Mouse (Mus musculus) gastrocnemius, adult 8-10 months (tissue): ENCODE measurements around the gene Xntrpc. TPM values are rescaled to one million over a fixed set of nuclear protein-coding genes. Genes with fewer than 3 reads are reported as not detected.

Experiments used
- DNase-seq, 2 experiments: peaks; one replicate each; pipeline ENCODE4 v3.0.0; 2022; ENCODE audit warnings: low spot score in 2 of 2
- total RNA-seq, 4 experiments: library from RNA; stranded (reverse); gene quantifications; 2 replicates each; pipeline ENCODE4 v1.2.4; 2022

Xntrpc gene
- total RNA-seq, 4 experiments from 2014 or later, result 0.22 to 1.1 (median 0.76) TPM

DNA sequence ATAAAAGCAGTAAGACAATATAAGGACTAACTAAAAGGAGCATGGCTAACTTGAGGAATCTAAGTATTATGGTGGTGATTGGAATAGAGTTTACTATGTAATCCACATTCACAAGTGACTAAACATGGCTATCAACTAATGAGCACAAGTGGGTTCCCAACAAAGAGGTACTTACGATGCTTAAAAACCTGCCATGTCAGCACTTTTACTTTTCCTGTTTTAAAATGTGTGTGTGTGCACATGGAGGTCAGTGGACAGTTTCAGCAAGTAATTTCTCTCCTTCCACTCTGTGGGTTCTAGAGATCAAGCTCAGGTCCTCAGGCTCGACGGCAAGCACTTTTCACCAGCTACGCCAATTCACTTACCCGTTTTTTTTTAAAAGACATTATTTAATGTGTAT, 72.4 kb downstream of the Xntrpc start:
- DNase-seq, result no peak

Other genes starting within 250 kb of the Xntrpc start
- gene Phox2a, start 247.4 kb upstream of the Xntrpc start, total RNA-seq, result not detected
- 100 to 1,000 TPM in 2 of 4 experiments, 10 to 100 TPM in 2; 75.1 to 104 (median 99.5) TPM for gene Inppl1, start 227.5 kb upstream of the Xntrpc start, total RNA-seq
- 1 to 10 TPM in 2 of 4 experiments, under 1 TPM in 2; 0.53 to 2.6 (median 1.2) TPM for gene Folr2, start 208.5 kb upstream of the Xntrpc start, total RNA-seq
- 10 to 100 TPM; 17.8 to 28.6 (median 26.0) TPM for gene Anapc15, start 202.0 kb upstream of the Xntrpc start, total RNA-seq
- gene Folr1, start 194.9 kb upstream of the Xntrpc start, total RNA-seq, result 1 to 10 TPM; 1.1 to 1.6 (median 1.3) TPM
- gene Lamtor1, start 159.8 kb upstream of the Xntrpc start, total RNA-seq, result 100 to 1,000 TPM in 1 of 4 experiments, 10 to 100 TPM in 3; 92.8 to 102 (median 96.2) TPM
- gene Tomt, start 159.4 kb upstream of the Xntrpc start, total RNA-seq, result not detected
- gene Lrrc51, start 131.8 kb upstream of the Xntrpc start, total RNA-seq, result 1 to 10 TPM; 3.0 to 4.3 (median 3.8) TPM
- 10 to 100 TPM; 46.9 to 56.4 (median 51.8) TPM for gene Numa1, start 131.6 kb upstream of the Xntrpc start, total RNA-seq
- gene Il18bp, start 47.0 kb upstream of the Xntrpc start, total RNA-seq, result 1 to 10 TPM in 3 of 4 experiments, under 1 TPM in 1; 0.82 to 2.7 (median 1.7) TPM
- gene Rnf121, start 244 bp upstream of the Xntrpc start, total RNA-seq, result 10 to 100 TPM; 25.1 to 29.6 (median 27.5) TPM
- 1 to 10 TPM; 2.9 to 6.4 (median 3.2) TPM for gene Xndc1, start 202 bp upstream of the Xntrpc start, total RNA-seq
- gene Trpc2, start 17.4 kb downstream of the Xntrpc start, total RNA-seq, result under 1 TPM in 2 of 4 experiments, not detected in 2; 0.21 to 0.56 TPM
- gene Art1, start 36.0 kb downstream of the Xntrpc start, total RNA-seq, result 100 to 1,000 TPM; 502 to 604 (median 539) TPM
- gene Art5, start 43.8 kb downstream of the Xntrpc start, total RNA-seq, result 10 to 100 TPM; 20.6 to 32.3 (median 29.4) TPM
- not detected for gene Chrna10, start 51.1 kb downstream of the Xntrpc start, total RNA-seq
- 10 to 100 TPM; 22.1 to 29.8 (median 24.3) TPM for gene Nup98, start 144.5 kb downstream of the Xntrpc start, total RNA-seq
- 10 to 100 TPM; 22.9 to 25.7 (median 25.0) TPM for gene Pgap2, start 144.5 kb downstream of the Xntrpc start, total RNA-seq
- gene Rhog, start 190.3 kb downstream of the Xntrpc start, total RNA-seq, result 10 to 100 TPM in 3 of 4 experiments, 1 to 10 TPM in 1; 8.9 to 14.8 (median 11.5) TPM
- gene Stim1, start 202.1 kb downstream of the Xntrpc start, total RNA-seq, result 100 to 1,000 TPM; 159 to 172 (median 166) TPM